Mouse (Mus musculus) embryonic facial prominence, embryonic 10.5 days (tissue): ENCODE data around the gene Sesn3. TPM values are rescaled to one million over a fixed set of nuclear protein-coding genes. Genes with fewer than 3 reads are reported as not detected.

Experiments used
- DNase-seq: peaks from one replicate; pipeline ENCODE4 v3.0.0-alpha.2; 2017; ENCODE audit warnings: low spot score
- H3K27ac ChIP-seq: fragments of 300-500 bp; sonication (generic); replicated peaks from 2 replicates; pipeline ENCODE4 v1.5.1; 2016; ENCODE audit warnings: mild to moderate bottlenecking
- H3K27me3 ChIP-seq: fragments of 300-500 bp; sonication (generic); replicated peaks from 2 replicates; pipeline ENCODE4 v1.6.1; 2016; ENCODE audit warnings: low read depth, mild to moderate bottlenecking; ENCODE audit not compliant: poor library complexity, severe bottlenecking
- H3K36me3 ChIP-seq: fragments of 300-500 bp; sonication (generic); replicated peaks from 2 replicates; pipeline ENCODE4 v1.6.1; 2016; ENCODE audit warnings: mild to moderate bottlenecking, moderate library complexity
- H3K4me1 ChIP-seq: fragments of 300-500 bp; sonication (generic); 2 replicates; pipeline ENCODE4 v1.6.1; 2016
- H3K4me3 ChIP-seq: fragments of 300-500 bp; sonication (generic); 2 replicates; pipeline ENCODE4 v1.5.1; 2016; ENCODE audit warnings: mild to moderate bottlenecking, moderate library complexity
- H3K9me3 ChIP-seq: fragments of 300-500 bp; sonication (generic); 2 replicates; pipeline ENCODE4 v1.6.1; 2016; ENCODE audit warnings: mild to moderate bottlenecking
- WGBS: fragments of 180-500 bp; shearing (Covaris S2); methylation state at CpG from one replicate; pipeline ENCODE4 v1.1.7; 2016; 5-methylcytosine and 5-hydroxymethylcytosine counted together
- polyA plus RNA-seq: library from polyadenylated mRNA; unstranded; fragments of >200 nt; fragmentation: Nextera tagmentation; extraction: Ambion mirVana; gene quantifications from 2 replicates; pipeline ENCODE4 v1.2.1, GENCODE M21; 2016

Gene Sesn3
- polyA plus RNA-seq, 1 experiment from 2014 or later = 20.8 TPM

GRCm38 (mm10) chr9:14293866-14294265, 19.0 kb downstream of the Sesn3 start:
- WGBS = 93% methylated on average over 1 of the region's 1 CpGs
- Histone ChIP-seq H3K27me3 (no peaks in the 10 kb centered on the region), H3K27ac (no peak overlapping the region), H3K4me1 (no peaks in the 10 kb centered on the region), H3K9me3 (no peaks in the 10 kb centered on the region), H3K36me3 (no peaks in the 10 kb centered on the region), H3K4me3 (no peak overlapping the region)
- no peak for DNase-seq

DNA sequence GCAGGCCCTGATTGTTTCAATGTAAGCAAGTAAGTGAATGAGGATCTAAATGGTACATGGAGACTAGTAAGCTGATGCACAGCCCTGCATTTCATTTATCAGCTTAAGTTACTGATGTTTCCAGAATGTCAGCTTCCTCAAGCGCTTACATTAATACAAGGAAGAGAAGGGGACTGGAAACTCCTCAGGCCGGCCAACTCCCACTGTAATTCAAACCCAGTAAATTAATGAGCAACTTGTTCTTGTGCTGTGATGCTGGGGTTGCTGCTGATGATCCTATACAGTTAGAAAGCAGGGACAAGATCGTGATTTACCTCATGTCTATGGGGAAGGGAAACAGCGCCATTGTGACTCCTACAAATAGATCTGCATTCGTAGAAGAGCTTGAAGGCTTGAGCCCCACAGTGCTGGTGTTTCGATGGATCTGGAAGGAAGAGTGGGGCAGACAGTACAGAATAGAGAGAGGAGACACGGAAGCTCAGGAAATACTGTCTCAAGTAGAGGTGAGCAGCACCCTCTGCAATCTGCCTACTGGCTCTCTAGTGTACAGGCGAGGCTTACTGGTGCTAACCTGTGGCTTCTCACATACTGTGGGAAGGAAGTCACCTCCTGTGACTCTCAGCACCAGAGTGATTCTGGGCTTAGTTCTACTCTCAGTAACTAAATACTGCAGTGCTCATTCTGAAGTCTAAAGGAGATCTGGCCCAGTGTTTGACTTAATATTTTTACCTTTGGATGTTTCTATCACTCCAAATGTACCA, 21.0 kb downstream of the Sesn3 start:
- H3K27ac ChIP-seq = no peak overlapping the region
- no peak for DNase-seq
- no peaks in the 10 kb centered on the region for H3K27me3 ChIP-seq
- H3K4me1 ChIP-seq = no peaks in the 10 kb centered on the region; the same call in 1 of the 2 replicates
- H3K4me3 ChIP-seq = no peak overlapping the region
- 95% methylated on average over 8 of the region's 8 CpGs for WGBS
- H3K9me3 ChIP-seq = no peaks in the 10 kb centered on the region
- H3K36me3 ChIP-seq = no peaks in the 10 kb centered on the region

GRCm38 (mm10) chr9:14297204-14297603, 22.3 kb downstream of the Sesn3 start:
- Histone ChIP-seq H3K4me3 (no peak overlapping the region), H3K4me1 (no peaks in the 10 kb centered on the region; the same call in 1 of the 2 replicates), H3K27me3 (no peaks in the 10 kb centered on the region), H3K27ac (no peak overlapping the region), H3K9me3 (no peaks in the 10 kb centered on the region), H3K36me3 (no peaks in the 10 kb centered on the region)
- WGBS = 94% methylated on average over 5 of the region's 5 CpGs
- no peak for DNase-seq

DNA sequence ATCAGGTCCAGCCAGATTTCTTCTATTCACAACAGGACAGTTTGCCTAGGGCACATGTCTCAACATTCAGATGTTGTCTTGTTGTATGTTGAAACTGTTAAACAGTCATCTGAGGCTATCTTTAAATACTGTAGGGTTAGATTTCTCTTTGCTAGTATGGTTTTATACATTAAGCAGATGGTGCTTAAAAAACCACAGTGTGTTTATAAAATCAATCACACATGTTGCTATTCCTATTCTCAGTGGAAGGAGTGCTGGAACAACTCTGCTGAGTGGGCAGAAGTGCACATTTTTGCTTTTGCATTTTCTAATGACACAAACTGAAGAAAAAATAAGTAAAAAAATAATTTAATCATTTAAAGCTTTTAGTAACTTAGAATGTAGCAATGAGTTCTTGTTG, 25.0 kb downstream of the Sesn3 start:
- H3K4me3 ChIP-seq = no peak overlapping the region
- no peaks in the 10 kb centered on the region; the same call in 1 of the 2 replicates for H3K4me1 ChIP-seq
- no peaks in the 10 kb centered on the region for H3K36me3 ChIP-seq
- no peaks in the 10 kb centered on the region for H3K27me3 ChIP-seq
- DNase-seq = no peak
- H3K27ac ChIP-seq = no peak overlapping the region
- H3K9me3 ChIP-seq = no peaks in the 10 kb centered on the region

DNA sequence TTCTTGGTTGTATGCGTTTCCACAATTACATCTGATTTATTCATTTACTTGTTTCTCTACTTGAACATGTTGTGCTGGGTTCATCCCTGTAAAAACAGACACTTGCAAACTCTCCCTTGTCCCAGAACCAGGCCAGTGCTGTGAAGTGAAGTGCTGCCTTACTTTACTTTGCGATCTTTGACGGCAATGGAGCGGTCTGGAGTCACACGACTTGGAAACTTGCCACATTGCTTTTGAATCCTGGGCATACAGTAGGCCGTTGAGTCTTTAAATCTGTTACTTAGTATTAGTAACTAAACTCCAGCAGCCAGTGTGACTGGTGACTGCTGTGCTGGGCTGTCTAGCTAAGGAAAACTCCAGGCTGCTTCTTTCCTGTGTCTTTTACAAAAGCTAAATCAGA, 25.9 kb downstream of the Sesn3 start:
- DNase-seq = no peak
- Histone ChIP-seq H3K9me3 (no peaks in the 10 kb centered on the region), H3K4me3 (no peak overlapping the region), H3K36me3 (no peaks in the 10 kb centered on the region), H3K27me3 (no peaks in the 10 kb centered on the region), H3K27ac (no peak overlapping the region), H3K4me1 (no peaks in the 10 kb centered on the region; the same call in 1 of the 2 replicates)
- WGBS = 88% methylated on average over 6 of the region's 6 CpGs

DNA sequence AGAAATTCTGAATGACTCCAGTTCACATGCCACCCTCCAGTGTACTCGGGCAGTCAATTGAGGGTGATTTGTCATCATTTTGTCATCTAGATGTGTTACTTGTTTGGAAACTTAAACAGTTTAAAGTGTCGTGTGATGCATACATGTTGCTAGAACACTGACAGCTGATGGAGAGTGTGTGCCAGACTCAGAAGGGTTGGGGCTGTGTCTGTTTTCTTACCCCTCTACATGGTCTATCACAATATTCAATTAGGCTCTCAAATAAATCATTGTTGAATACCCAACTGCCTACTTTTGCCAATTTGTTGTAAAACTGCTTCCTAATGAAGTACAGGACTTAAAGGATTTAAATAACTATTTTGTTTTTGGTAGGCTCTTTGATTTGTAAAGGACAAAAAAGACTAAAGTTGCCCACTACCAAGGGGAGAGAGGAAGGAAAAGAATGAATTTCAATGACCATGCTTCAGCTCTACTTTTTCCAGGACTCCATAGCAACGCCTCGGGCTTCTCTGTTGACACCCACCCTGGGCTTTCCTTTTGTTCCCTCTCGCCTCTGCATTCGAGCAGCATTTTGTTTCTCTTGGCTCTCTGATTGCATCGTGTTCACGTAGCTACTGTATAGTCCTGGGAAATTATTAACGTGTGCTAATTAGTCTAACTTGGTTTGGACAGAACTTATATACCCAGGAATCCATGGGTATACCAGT, 29.5 kb downstream of the Sesn3 start:
- peaks cover 25% of the 10 kb centered on the region for H3K36me3 ChIP-seq
- DNase-seq = no peak
- no peaks in the 10 kb centered on the region; the same call in 1 of the 2 replicates for H3K4me1 ChIP-seq
- WGBS = 78% methylated on average over 9 of the region's 9 CpGs
- no peak overlapping the region for H3K27ac ChIP-seq
- H3K4me3 ChIP-seq = no peak overlapping the region
- H3K27me3 ChIP-seq = no peaks in the 10 kb centered on the region
- no peaks in the 10 kb centered on the region for H3K9me3 ChIP-seq

DNA sequence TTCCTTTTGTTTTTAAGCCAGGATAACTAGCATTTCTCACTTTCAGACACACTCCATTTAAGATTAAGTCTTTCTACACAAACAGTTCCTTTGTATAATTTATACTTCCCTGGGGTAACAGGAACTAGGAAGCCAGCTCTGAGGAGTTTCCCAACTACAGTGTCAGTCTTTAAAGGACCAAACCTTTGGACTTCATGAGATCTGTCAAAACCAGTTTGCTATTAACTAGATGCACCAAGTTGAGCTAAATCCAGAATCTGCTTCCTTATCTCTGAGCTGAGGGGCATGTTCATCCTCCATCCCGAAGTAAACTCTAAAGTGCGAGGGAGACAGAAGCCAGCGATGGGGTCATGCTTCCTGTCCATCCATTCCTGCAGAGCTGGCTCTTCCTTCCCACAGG, 32.5 kb downstream of the Sesn3 start:
- peaks cover 52% of the 10 kb centered on the region for H3K36me3 ChIP-seq
- DNase-seq = no peak
- H3K27me3 ChIP-seq = no peaks in the 10 kb centered on the region
- H3K4me3 ChIP-seq = no peak overlapping the region
- 95% methylated on average over 3 of the region's 3 CpGs for WGBS
- no peaks in the 10 kb centered on the region for H3K9me3 ChIP-seq
- H3K27ac ChIP-seq = no peak overlapping the region
- H3K4me1 ChIP-seq = no peaks in the 10 kb centered on the region

GRCm38 (mm10) chr9:14313968-14314367, 39.1 kb downstream of the Sesn3 start:
- no peaks in the 10 kb centered on the region for H3K27me3 ChIP-seq
- H3K9me3 ChIP-seq = no peaks in the 10 kb centered on the region
- no peaks in the 10 kb centered on the region for H3K4me1 ChIP-seq
- 95% methylated on average over 3 of the region's 3 CpGs for WGBS
- H3K27ac ChIP-seq = no peak overlapping the region
- no peak overlapping the region for H3K4me3 ChIP-seq
- DNase-seq = no peak
- H3K36me3 ChIP-seq = peaks cover 96% of the 10 kb centered on the region

DNA sequence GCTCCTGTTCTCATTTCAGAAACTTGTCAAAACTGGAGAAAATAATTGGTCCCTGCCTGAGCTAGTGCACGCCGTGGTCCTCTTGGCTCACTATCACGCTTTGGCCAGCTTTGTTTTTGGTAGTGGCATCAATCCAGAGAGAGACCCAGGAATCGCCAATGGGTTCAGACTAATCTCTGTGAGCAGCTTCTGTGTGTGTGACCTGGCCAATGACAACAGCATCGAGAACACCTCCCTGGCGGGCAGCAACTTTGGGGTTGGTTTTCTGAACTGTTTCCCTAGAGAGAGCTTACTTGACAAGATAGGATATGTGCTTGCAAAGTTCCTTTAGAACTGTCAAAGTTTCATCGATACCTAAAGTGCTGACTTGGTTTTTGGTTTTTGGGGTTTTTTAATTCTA, 39.6 kb downstream of the Sesn3 start:
- WGBS = 94% methylated on average over 7 of the region's 7 CpGs
- H3K4me1 ChIP-seq = no peaks in the 10 kb centered on the region
- no peaks in the 10 kb centered on the region for H3K27me3 ChIP-seq
- no peak overlapping the region for H3K4me3 ChIP-seq
- no peak for DNase-seq
- no peaks in the 10 kb centered on the region for H3K9me3 ChIP-seq
- H3K27ac ChIP-seq = no peak overlapping the region
- peaks cover 96% of the 10 kb centered on the region for H3K36me3 ChIP-seq

DNA sequence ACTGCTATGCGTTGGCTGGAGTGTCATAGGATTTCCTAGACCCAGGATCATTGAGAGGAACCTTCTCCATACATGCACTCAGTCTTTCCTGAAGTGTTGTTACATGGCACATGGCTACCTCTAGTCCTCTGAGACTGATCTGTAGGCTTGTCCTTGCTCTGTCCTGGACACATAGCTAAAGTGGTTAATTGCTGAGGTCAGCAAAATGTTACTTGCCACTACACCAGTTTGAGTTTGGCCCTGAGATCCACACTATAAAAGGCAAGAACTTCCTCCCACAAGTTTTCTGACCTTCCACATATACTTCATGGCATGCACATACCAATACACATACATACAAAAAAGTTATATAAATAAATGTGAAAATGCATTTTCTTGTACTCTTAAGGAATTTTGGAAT, 41.8 kb downstream of the Sesn3 start:
- WGBS = 98% methylated on average over 1 of the region's 1 CpGs

GRCm38 (mm10) chr9:14335829-14336228, 61.0 kb downstream of the Sesn3 start:
- H3K27ac ChIP-seq = no peak overlapping the region
- no peaks in the 10 kb centered on the region; the same call in 1 of the 2 replicates for H3K4me1 ChIP-seq
- 85% methylated on average over 4 of the region's 4 CpGs for WGBS
- no peaks in the 10 kb centered on the region for H3K9me3 ChIP-seq
- no peak overlapping the region for H3K4me3 ChIP-seq
- peaks cover 15% of the 10 kb centered on the region; the same call in 1 of the 2 replicates for H3K36me3 ChIP-seq
- no peaks in the 10 kb centered on the region for H3K27me3 ChIP-seq
- no peak for DNase-seq

More for the DNA sequence above, 41.8 kb downstream of the Sesn3 start:
- no peak for DNase-seq
- Histone ChIP-seq H3K27me3 (no peaks in the 10 kb centered on the region), H3K36me3 (peaks cover 93% of the 10 kb centered on the region), H3K4me1 (no peaks in the 10 kb centered on the region), H3K27ac (no peak overlapping the region), H3K4me3 (no peak overlapping the region), H3K9me3 (no peaks in the 10 kb centered on the region)

- Histone ChIP-seq H3K36me3 (peaks cover 8% of the 10 kb centered on the region; the same call in 1 of the 2 replicates), H3K27ac (no peak overlapping the region), H3K4me3 (no peak overlapping the region), H3K4me1 (no peaks in the 10 kb centered on the region; the same call in 1 of the 2 replicates), H3K9me3 (no peaks in the 10 kb centered on the region), H3K27me3 (no peaks in the 10 kb centered on the region)
- WGBS = 89% methylated on average over 3 of the region's 3 CpGs
- no peak for DNase-seq
Measured at GRCm38 (mm10) chr9:14336901-14337300, 62.0 kb downstream of the Sesn3 start.

DNA sequence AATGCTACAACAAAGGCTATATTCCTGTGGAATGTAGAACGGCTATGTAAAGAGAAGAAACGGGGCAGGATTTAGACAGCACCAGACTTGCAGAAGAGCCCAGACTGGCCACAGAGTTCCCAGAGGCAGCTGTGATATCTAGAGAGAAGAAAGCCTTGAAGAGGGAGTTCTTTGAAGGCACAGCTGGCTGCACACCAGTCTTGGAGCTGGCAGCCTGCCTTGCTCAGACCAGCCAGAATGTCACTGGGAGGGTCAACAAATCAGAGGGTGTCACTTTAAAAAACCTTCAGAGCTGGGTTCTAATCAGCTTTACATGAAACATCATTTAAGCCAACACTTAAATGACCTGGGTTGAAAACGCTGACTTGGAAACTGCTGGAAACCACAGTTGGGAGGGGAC, 63.8 kb downstream of the Sesn3 start:
- H3K9me3 ChIP-seq = no peaks in the 10 kb centered on the region
- no peak for DNase-seq
- no peak overlapping the region for H3K4me3 ChIP-seq
- H3K27me3 ChIP-seq = no peaks in the 10 kb centered on the region
- no peaks in the 10 kb centered on the region; the same call in 1 of the 2 replicates for H3K4me1 ChIP-seq
- H3K27ac ChIP-seq = no peak overlapping the region
- WGBS = 79% methylated on average over 3 of the region's 3 CpGs
- H3K36me3 ChIP-seq = no peaks in the 10 kb centered on the region; the same call in 1 of the 2 replicates
